In the genomic region with DNA sequence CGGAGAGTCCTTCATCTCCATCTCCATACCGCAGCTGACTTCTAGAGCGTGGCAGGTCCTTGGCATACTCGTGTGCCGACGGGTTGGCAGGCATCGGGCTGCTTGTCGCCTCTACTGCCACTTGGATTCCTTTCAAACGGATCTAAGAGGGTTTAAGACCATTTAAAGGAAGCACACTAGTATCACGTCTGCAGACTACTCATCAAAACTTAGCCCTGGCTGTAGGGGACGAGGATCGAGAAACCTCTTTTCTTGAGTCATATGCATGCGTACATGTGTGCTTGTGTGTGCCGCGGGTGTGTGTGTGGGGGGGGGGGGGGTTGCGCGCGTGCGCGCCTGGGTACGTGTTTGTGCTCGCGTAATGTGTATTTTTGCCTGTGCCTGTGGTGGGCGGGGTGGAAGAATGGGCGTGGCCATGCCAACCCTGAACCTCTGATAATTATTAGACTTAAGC, we compare ENCODE assay signal across 8 mouse cellular contexts. TPM values are rescaled to one million over a fixed set of nuclear protein-coding genes. Genes with fewer than 3 reads are reported as not detected.
DNase-seq lines count a peak whose midpoint lies in the region; ATAC-seq and TF ChIP-seq lines count a peak whose summit lies in the region.

No protein-coding gene starts in this region.

- under 1% methylated on average over 25 of the region's 25 CpGs for WGBS in heart, postnatal 0 days
- WGBS in lung, embryonic 14.5 days = under 1% methylated on average over 25 of the region's 25 CpGs

- peak overlapping the region; percentile 90 for H3K27ac ChIP-seq in ES-Bruce4 (ENCODE audit: insufficient read depth, low read length)
- peak overlapping the region; percentile 68 for H3K27ac ChIP-seq in brown adipose tissue, adult 24 weeks (replicated peaks; ENCODE audit: low read depth, low read length)
- H3K27ac ChIP-seq in heart, postnatal 0 days (ENCODE audit: low read depth) = peak overlapping the region; percentile 91
- H3K27ac ChIP-seq in lung, embryonic 14.5 days (ENCODE audit: low read depth) = peak overlapping the region; percentile 93

- peak overlapping the region; percentile 94 for H3K4me2 ChIP-seq in heart, postnatal 0 days (ENCODE audit: low read depth, low read length)
- H3K4me2 ChIP-seq in lung, embryonic 14.5 days = peak overlapping the region; percentile 78

- H3K27me3 ChIP-seq in ES-Bruce4 (ENCODE audit: control insufficient read depth, insufficient read depth, low read length, poor library complexity, severe bottlenecking) = no peaks in the 10 kb centered on the region
- H3K27me3 ChIP-seq in heart, postnatal 0 days (ENCODE audit: control insufficient read depth, insufficient read depth, low read length) = no peaks in the 10 kb centered on the region
- H3K27me3 ChIP-seq in lung, embryonic 14.5 days (ENCODE audit: insufficient read depth, low read length) = no peaks in the 10 kb centered on the region

- no peaks in the 10 kb centered on the region for H3K9me3 ChIP-seq in ES-Bruce4 (replicated peaks; ENCODE audit: control insufficient read depth, insufficient read depth, low read length, poor library complexity, severe bottlenecking)
- H3K9me3 ChIP-seq in heart, postnatal 0 days (replicated peaks; ENCODE audit: control insufficient read depth, low read length) = no peaks in the 10 kb centered on the region
- H3K9me3 ChIP-seq in lung, embryonic 14.5 days (ENCODE audit: low read depth, low read length) = no peaks in the 10 kb centered on the region

- peak overlapping the region; percentile 98 for H3K4me3 ChIP-seq in ES-Bruce4 (ENCODE audit: low read depth, low read length)
- H3K4me3 ChIP-seq in brown adipose tissue, adult 24 weeks (ENCODE audit: insufficient read depth, low read depth, low read length) = peak overlapping the region; percentile 99
- H3K4me3 ChIP-seq in heart, postnatal 0 days (ENCODE audit: low read depth, low read length) = peak overlapping the region; percentile 93
- H3K4me3 ChIP-seq in lung, embryonic 14.5 days (ENCODE audit: low read depth, low read length) = peak overlapping the region; percentile 87

- peaks cover 22% of the 10 kb centered on the region for H3K36me3 ChIP-seq in ES-Bruce4 (ENCODE audit: control insufficient read depth, insufficient read depth, low read length, poor library complexity, severe bottlenecking)
- peaks cover 3% of the 10 kb centered on the region for H3K36me3 ChIP-seq in heart, postnatal 0 days (replicated peaks; ENCODE audit: control insufficient read depth, insufficient read depth, low read length)
- H3K36me3 ChIP-seq in lung, embryonic 14.5 days (ENCODE audit: insufficient read depth) = peaks cover 3% of the 10 kb centered on the region; the same call in 1 of the 2 replicates

- no peak for TF ChIP-seq POLR2A in ES-Bruce4 (IDR thresholded peaks at IDR 0.05; ENCODE audit: insufficient read depth, low read length)

- H3K4me1 ChIP-seq in ES-Bruce4 (ENCODE audit: control insufficient read depth, insufficient read depth, low read length) = no peaks in the 10 kb centered on the region
- H3K4me1 ChIP-seq in brown adipose tissue, adult 24 weeks (ENCODE audit: control insufficient read depth, insufficient read depth, insufficient read length, low read length) = no peaks in the 10 kb centered on the region
- 0 out of 2 replicates have a peak, but pooled peaks cover 9% of the 10 kb centered on the region for H3K4me1 ChIP-seq in heart, postnatal 0 days (ENCODE audit: control insufficient read depth, insufficient read depth)
- peaks cover 2% of the 10 kb centered on the region; the same call in 1 of the 2 replicates for H3K4me1 ChIP-seq in lung, embryonic 14.5 days (ENCODE audit: insufficient read depth)

- ATAC-seq in heart, postnatal 0 days (ENCODE audit: insufficient read depth, low read depth) = peak; percentile 64
- ATAC-seq in lung, embryonic 14.5 days (ENCODE audit: insufficient read depth) = peak; percentile 36
- peak; percentile 45 for ATAC-seq in neutrophil, adult 5-6 weeks (ENCODE audit: extremely low read depth, insufficient number of reproducible peaks, low FRiP score, poor library complexity, severe bottlenecking)

- TF ChIP-seq CTCF in ES-Bruce4 (IDR thresholded peaks at IDR 0.05; ENCODE audit: low read depth, low read length) = no peak
- TF ChIP-seq CTCF in heart, postnatal 0 days (IDR thresholded peaks at IDR 0.05; ENCODE audit: low read depth) = no peak; the same call in 1 of the 2 replicates
- no peak for TF ChIP-seq CTCF in lung, embryonic 14.5 days (IDR thresholded peaks at IDR 0.05; ENCODE audit: low read depth)

- H3K9ac ChIP-seq in ES-Bruce4 (ENCODE audit: low read depth, poor library complexity, severe bottlenecking) = peak overlapping the region; percentile 92
- peak overlapping the region; percentile 83 for H3K9ac ChIP-seq in heart, postnatal 0 days (replicated peaks; ENCODE audit: low read depth, low read length)
- H3K9ac ChIP-seq in lung, embryonic 14.5 days = peak overlapping the region; percentile 57

- TF ChIP-seq EP300 in ES-Bruce4 (IDR thresholded peaks at IDR 0.05; ENCODE audit: insufficient read depth, low read depth, low read length) = no peak
- TF ChIP-seq EP300 in heart, postnatal 0 days (IDR thresholded peaks at IDR 0.05; ENCODE audit: low read depth) = no peak

- peak; percentile 27 for DNase-seq in fibroblast of lung, adult 2 months (ENCODE audit: low read depth)
- peak; percentile 79 for DNase-seq in heart, postnatal 0 days (ENCODE audit: low spot score)
- peak; percentile 84 to 87 for DNase-seq in kidney, postnatal 36 days
- peak; percentile 73 for DNase-seq in lung, embryonic 14.5 days
- DNase-seq in thymus, postnatal 14 days = peak; percentile 79

RNA-seq across cellular contexts. Expression of a gene that starts 0.7 kb away (rescaled TPM):
- polyA plus RNA-seq in ES-Bruce4 (2011; ENCODE audit: insufficient read depth, insufficient read length, low read depth, missing spikeins) = 52.5 and 63.5 TPM in 2 replicates
- polyA plus RNA-seq in brown adipose tissue, adult 24 weeks (2012; ENCODE audit: insufficient read depth, insufficient read length, missing spikeins) = 3.9 and 6.5 TPM in 2 replicates
- 57.2 and 106 TPM in 2 replicates for total RNA-seq in heart, postnatal 0 days (2014; rRNA removed; ENCODE audit: low replicate concordance)
- polyA plus RNA-seq in heart, postnatal 0 days (2015; fragmentation: Nextera tagmentation; extraction: Ambion mirVana) = 36.7 and 37.7 TPM in 2 replicates
- polyA plus RNA-seq in lung, embryonic 14.5 days (2014; fragmentation: Nextera tagmentation; extraction: Ambion mirVana) = 39.3 and 47.4 TPM in 2 replicates
- 38.6 and 46.9 TPM in 2 replicates for total RNA-seq in neutrophil, adult 5-6 weeks (2017)

RNA-seq across cellular contexts. Expression of a gene that starts 23.4 kb away (rescaled TPM):
- 235 and 249 TPM in 2 replicates for polyA plus RNA-seq in ES-Bruce4 (2011; ENCODE audit: insufficient read depth, insufficient read length, low read depth, missing spikeins)
- 2.1 and 4.9 TPM in 2 replicates for polyA plus RNA-seq in brown adipose tissue, adult 24 weeks (2012; ENCODE audit: insufficient read depth, insufficient read length, missing spikeins)
- total RNA-seq in heart, postnatal 0 days (2014; rRNA removed; ENCODE audit: low replicate concordance) = 22.1 and 25.6 TPM in 2 replicates
- polyA plus RNA-seq in heart, postnatal 0 days (2015; fragmentation: Nextera tagmentation; extraction: Ambion mirVana) = 123 and 145 TPM in 2 replicates
- polyA plus RNA-seq in lung, embryonic 14.5 days (2014; fragmentation: Nextera tagmentation; extraction: Ambion mirVana) = 500 and 503 TPM in 2 replicates
- 263 and 277 TPM in 2 replicates for total RNA-seq in neutrophil, adult 5-6 weeks (2017)

RNA-seq across cellular contexts. Expression of a gene that starts 32.6 kb away (rescaled TPM):
- polyA plus RNA-seq in ES-Bruce4 (2011; ENCODE audit: insufficient read depth, insufficient read length, low read depth, missing spikeins) = not detected in 2 replicates
- polyA plus RNA-seq in brown adipose tissue, adult 24 weeks (2012; ENCODE audit: insufficient read depth, insufficient read length, missing spikeins) = not detected in 2 replicates
- total RNA-seq in heart, postnatal 0 days (2014; rRNA removed; ENCODE audit: low replicate concordance) = not detected in 2 replicates
- 0.40 and 0.47 TPM in 2 replicates for polyA plus RNA-seq in heart, postnatal 0 days (2015; fragmentation: Nextera tagmentation; extraction: Ambion mirVana)
- 0.46 and 0.95 TPM in 2 replicates for polyA plus RNA-seq in lung, embryonic 14.5 days (2014; fragmentation: Nextera tagmentation; extraction: Ambion mirVana)
- 14.4 and 15.7 TPM in 2 replicates for total RNA-seq in neutrophil, adult 5-6 weeks (2017)

Comparison
In these comparisons a context has a peak if more than half of its experiments do, and no peak if none do; other contexts are left out.
1. Peak in every context shown above with its lines: DNase-seq, ATAC-seq, H3K4me3 ChIP-seq and H3K27ac ChIP-seq.
2. DNase-seq: peak in every context shown above with its lines; median percentile 86 in kidney, postnatal 36 days; 79 in heart, postnatal 0 days; 79 in thymus, postnatal 14 days; 73 in lung, embryonic 14.5 days; 27 in fibroblast of lung, adult 2 months.
3. RNA of a gene that starts 23.4 kb away (polyA plus RNA-seq): 500 to 503 TPM in lung, embryonic 14.5 days, 235 to 249 TPM in ES-Bruce4 and 123 to 145 TPM in heart, postnatal 0 days; 2.1 to 4.9 TPM in brown adipose tissue, adult 24 weeks; every median in the first group is over 10 times any median in the second.